Mouse (Mus musculus): ENCODE results near the gene D430019H16Rik. TPM values are rescaled to one million over a fixed set of nuclear protein-coding genes. Genes with fewer than 3 reads are reported as not detected.
A peak's percentile ranks its signal among the peaks of the same experiment; 100 is the strongest.

Gene D430019H16Rik
- under 1 TPM; 0.43 to 0.46 TPM for total RNA-seq (2021)
- long read RNA-seq, experiment 1, partial matches to known transcripts, result 0 of 1 reads
- long read RNA-seq, experiment 1, other reads (novel, unspliced or antisense), result 1 of 1 reads
- long read RNA-seq, experiment 2, result 0 reads

GRCm38 (mm10) chr12:105453670-105454257 lies at the start of gene D430019H16Rik:
Gene D430019H16Rik, plus strand, starts transcription at chr12:105453856.
- peak; percentile 61 for DNase-seq

GRCm38 (mm10) chr12:105406008-105406407 lies 47.6 kb upstream of the D430019H16Rik start:
- no peak for DNase-seq

GRCm38 (mm10) chr12:105413909-105414308 lies 39.7 kb upstream of the D430019H16Rik start:
- DNase-seq, result no peak

DNA sequence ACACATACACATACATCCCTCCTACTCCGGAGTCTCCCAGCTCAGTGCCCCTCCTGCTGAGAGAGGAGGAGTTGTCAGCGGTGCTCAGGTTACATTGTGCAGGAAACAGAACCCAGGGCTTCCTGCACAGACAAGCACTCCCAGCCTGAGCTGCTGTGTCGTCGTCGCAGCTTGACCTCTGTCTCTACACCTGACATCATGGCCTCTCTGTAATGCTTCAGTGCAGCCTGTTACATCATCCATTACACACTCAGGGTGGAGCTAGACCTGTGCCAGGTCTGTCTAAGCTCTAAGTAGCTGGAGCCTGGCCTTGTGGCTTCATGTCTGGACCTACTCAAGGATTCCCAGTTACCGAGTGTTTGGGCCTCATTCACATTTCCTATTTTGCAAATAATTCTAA lies 33.2 kb upstream of the D430019H16Rik start:
- DNase-seq, result no peak

DNA sequence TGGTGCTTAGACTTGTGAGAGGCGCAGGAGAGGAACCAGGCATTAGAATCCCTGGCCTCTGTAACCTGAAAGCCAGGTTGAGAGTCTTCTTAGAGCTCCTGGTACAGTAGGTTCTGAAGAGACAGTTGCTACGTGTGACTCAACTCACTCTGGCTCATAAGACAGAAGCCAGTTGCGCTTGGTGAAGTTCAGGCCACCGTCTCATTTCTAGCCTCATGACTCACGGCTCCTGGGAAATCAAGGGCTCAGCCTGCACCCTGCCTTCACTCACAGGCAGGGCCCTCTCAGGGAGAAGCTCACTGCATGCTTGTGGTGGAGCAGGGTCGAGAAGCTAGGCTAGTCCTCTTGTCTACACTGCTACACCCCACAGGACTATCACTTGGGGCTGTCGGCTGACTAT lies 27.1 kb upstream of the D430019H16Rik start:
- DNase-seq, result no peak

DNA sequence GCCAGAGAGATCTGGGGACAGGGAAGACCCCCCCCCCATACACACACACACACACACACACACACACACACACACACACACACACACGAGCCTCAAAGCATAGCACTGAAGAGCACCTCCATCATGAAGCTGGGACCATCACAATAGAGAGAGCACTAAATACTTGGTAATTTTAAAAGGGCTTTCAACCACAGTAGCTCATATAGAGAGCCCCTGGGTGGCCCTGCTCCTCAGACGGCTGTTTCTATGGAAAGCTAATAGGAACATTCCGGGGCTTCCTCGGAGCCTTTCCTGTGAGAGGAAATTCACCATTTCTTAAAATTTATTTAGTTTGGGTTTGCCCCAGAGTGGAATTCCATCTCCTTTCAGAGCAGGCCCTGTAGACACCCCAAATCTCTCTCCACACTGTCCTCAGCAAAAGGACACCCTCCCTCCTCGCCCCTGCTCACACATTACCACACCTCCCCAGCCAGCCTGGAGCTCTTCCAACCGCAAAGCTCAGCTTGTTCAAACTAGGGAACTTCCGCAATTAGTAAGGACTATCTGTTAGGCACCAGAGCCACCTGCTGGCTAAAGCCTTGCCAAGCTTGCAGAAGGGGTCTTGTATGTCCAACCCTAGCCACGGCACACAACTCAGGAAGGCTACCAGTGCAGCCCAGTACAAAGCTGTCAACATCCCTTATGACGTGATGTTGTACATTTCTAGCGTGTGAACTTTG lies 26.5 kb upstream of the D430019H16Rik start:
- DNase-seq, result peak; percentile 39

- DNase-seq, result no peak
Measured at GRCm38 (mm10) chr12:105431872-105432271, 21.8 kb upstream of the D430019H16Rik start.

DNA sequence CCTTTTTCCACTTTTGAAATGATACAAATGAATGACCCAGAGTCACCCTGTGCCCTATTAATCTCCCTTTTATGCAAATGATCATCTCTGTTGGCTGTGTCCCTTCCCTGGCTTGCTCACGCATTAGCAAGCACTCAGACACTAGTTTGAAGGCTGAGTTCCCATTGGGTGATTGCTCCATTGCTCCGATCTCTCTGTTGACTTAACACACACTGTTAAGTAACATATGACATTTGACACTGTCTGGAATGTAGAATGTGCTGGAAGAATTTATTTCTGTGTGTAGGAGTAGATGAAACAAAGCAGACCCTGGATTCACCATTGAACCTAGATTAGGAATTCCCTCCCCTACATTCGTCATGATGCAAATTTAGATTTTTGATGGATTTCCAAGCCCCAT lies 20.8 kb upstream of the D430019H16Rik start:
- no peak for DNase-seq

DNA sequence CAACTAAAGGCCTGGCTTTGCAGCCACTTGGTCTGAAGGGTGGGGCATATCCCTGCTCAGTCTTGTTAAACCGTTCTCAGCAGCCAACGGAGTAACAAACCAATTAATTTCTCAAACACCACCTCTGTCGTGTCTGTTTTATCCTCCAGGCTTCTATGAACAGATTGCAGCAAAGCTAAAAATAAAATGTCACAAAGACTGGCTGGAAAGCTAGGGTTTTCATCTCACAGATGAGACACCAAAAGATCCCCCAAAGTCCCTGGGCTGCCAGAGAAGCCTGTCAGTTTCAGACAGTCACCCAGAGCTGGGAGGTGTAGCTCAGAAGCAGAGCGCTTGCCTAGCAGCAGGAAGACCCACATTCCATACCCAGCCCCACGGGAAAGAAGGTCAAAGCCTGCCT lies 15.4 kb upstream of the D430019H16Rik start:
- DNase-seq, result no peak

GRCm38 (mm10) chr12:105439976-105440375 lies 13.7 kb upstream of the D430019H16Rik start:
- DNase-seq, result no peak

- no peak for DNase-seq
Measured at GRCm38 (mm10) chr12:105443569-105443968, 10.1 kb upstream of the D430019H16Rik start.

GRCm38 (mm10) chr12:105445767-105446166 lies 7.9 kb upstream of the D430019H16Rik start:
- DNase-seq, result no peak

- DNase-seq, result no peak
Measured at GRCm38 (mm10) chr12:105449239-105449638, 4.4 kb upstream of the D430019H16Rik start.

DNA sequence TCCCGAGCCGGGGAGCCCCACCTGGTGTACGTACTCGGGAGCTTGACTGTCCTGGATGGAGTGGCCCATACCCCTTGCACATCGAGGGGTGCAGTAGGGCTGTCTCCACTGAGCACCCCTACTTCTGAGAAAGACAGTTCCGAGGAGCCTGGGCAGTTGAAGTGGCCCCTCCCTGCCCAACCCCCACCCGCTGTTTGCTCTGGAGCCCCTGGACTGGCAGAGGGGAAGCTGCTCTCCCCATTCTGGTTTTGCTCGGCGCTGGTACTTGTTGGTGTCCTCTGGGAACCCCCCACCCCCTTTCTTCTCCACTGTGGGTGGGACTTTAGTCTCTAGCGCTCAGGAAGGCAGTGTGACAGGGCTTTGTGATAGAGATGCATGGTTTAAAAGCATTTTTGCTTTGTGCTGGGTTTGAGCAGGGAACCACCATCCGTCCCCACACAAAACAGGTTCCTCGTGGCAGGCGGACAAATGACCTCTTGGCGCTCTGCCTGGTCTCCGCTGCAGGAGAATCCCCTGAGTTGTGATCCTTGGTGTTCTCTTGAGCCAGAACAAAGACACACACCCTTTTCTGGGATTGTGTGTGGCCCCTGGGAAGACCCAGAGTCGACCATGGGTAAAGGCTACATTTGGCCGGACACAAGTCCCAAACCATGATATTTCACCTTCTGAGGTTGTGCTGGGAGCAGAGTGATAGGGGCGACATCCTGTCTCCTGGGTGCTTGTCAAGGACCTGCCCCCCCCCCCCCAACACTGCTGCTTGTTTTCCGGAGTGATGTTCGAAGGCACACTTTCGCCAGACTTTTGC lies 804 bp downstream of the D430019H16Rik start:
- no peak for DNase-seq

GRCm38 (mm10) chr12:105455063-105455559 lies 1.5 kb downstream of the D430019H16Rik start:
- no peak for DNase-seq

- no peak for DNase-seq
Measured at GRCm38 (mm10) chr12:105458791-105459190, 5.1 kb downstream of the D430019H16Rik start.

- DNase-seq, result no peak
Measured at GRCm38 (mm10) chr12:105461066-105461465, 7.4 kb downstream of the D430019H16Rik start.

GRCm38 (mm10) chr12:105469026-105469425 lies 15.4 kb downstream of the D430019H16Rik start:
- no peak for DNase-seq

GRCm38 (mm10) chr12:105475230-105475911 lies 21.7 kb downstream of the D430019H16Rik start:
- DNase-seq, result no peak

DNA sequence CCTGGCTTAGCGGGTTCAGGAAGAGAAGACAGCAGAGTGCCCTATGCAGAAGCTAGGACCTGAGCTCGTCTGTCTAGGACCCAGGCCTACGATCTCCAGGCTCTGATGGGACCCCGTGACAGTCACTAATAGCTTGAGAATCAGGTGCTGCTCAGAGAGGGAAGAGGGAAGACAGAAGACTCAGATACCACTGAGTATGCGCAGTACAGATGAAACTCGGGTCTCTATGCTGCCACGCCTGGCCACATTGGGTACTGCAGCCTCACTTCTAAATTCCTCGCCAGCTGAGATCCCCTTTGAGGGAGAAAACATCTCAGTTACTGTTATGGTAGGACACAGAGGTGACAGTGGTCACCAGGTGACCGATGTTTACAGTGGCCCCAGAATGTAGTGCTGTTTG lies 22.8 kb downstream of the D430019H16Rik start:
- no peak for DNase-seq

DNA sequence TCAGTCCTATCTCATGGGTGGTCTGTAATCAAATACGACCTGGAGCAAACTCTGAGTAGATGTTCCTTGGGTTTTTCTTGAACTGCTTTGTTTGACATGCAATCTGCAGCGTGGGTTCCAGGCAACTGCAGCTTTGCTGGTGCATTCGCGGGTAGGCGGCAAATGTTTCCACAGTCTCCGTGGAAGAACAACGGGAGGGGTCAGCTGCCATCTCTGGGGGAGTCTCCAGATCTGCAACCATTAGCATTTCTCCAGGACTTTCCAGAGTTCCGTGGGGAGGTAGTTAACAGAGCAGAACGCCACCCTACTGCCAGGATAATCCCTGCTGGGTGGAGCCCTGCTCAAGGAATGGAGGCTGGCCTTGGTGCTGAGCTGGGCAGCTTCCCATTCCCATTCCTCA lies 23.3 kb downstream of the D430019H16Rik start:
- DNase-seq, result no peak

GRCm38 (mm10) chr12:105483503-105483902 lies 29.8 kb downstream of the D430019H16Rik start:
- no peak for DNase-seq
